Mouse (Mus musculus) myocyte (in vitro differentiated cells): Measurements from ENCODE around the gene Dyx1c1. TPM values are rescaled to one million over a fixed set of nuclear protein-coding genes. Genes with fewer than 3 reads are reported as not detected.

Experiments used
- H3K27me3 ChIP-seq: one replicate; pipeline ENCODE4 v1.6.1; 2011; ENCODE audit not compliant: control insufficient read depth, insufficient read depth, insufficient read length
- H3K36me3 ChIP-seq: one replicate; pipeline ENCODE4 v1.6.1; 2011; ENCODE audit not compliant: control insufficient read depth, insufficient read depth
- H3K4me2 ChIP-seq: one replicate; pipeline ENCODE4 v1.6.1; 2011; ENCODE audit warnings: low read depth, control low read depth
- H3K4me3 ChIP-seq: one replicate; pipeline ENCODE4 v1.5.1; 2011; ENCODE audit warnings: mild to moderate bottlenecking, control low read depth, moderate library complexity
- H3K79me2 ChIP-seq: one replicate; pipeline ENCODE4 v1.6.1; 2011; ENCODE audit not compliant: control insufficient read depth, insufficient read depth
- H3ac ChIP-seq: one replicate; pipeline ENCODE4 v1.6.1; 2011; ENCODE audit not compliant: control insufficient read depth, insufficient read length
- CEBPB ChIP-seq: IDR thresholded peaks from 2 replicates; pipeline ENCODE4 v1.6.1; 2011; ENCODE audit warnings: mild to moderate bottlenecking, moderate library complexity; ENCODE audit not compliant: poor library complexity, insufficient read depth, severe bottlenecking
- E2F4 ChIP-seq: IDR thresholded peaks from one replicate; pipeline ENCODE4 v1.6.1; 2011; ENCODE audit warnings: mild to moderate bottlenecking, control low read depth, moderate library complexity; ENCODE audit not compliant: insufficient read depth
- MAX ChIP-seq: IDR thresholded peaks from one replicate; pipeline ENCODE4 v1.6.1; 2011; ENCODE audit warnings: low read depth, mild to moderate bottlenecking, control low read depth
- MYOD1 ChIP-seq, 3 experiments: IDR thresholded peaks; one replicate each; pipeline ENCODE4 v1.6.1; 2011; ENCODE audit warnings: control low read depth in 2 of 3, low read depth in 2 of 3, mild to moderate bottlenecking in 2 of 3, moderate library complexity in 1 of 3; ENCODE audit not compliant: insufficient read length in 2 of 3, control insufficient read depth in 1 of 3
- MYOG ChIP-seq, 3 experiments: IDR thresholded peaks; one replicate each; pipeline ENCODE4 v1.6.1; 2011; ENCODE audit warnings: control low read depth in 2 of 3, low read depth in 2 of 3, mild to moderate bottlenecking in 2 of 3; ENCODE audit not compliant: insufficient read length in 2 of 3, control insufficient read depth in 1 of 3, insufficient read depth in 1 of 3
- POLR2A ChIP-seq: IDR thresholded peaks from one replicate; pipeline ENCODE4 v1.6.1; 2011; ENCODE audit warnings: low read depth, mild to moderate bottlenecking, control low read depth, moderate library complexity; ENCODE audit not compliant: insufficient read length
- POLR2AphosphoS2 ChIP-seq: IDR thresholded peaks from one replicate; pipeline ENCODE4 v1.6.1; 2011; ENCODE audit warnings: low read depth, control low read depth; ENCODE audit not compliant: insufficient read length
- REST ChIP-seq: IDR thresholded peaks from one replicate; pipeline ENCODE4 v1.6.1; 2011; ENCODE audit warnings: mild to moderate bottlenecking, control low read depth, moderate library complexity; ENCODE audit not compliant: insufficient read depth, insufficient read length
- SRF ChIP-seq: IDR thresholded peaks from one replicate; pipeline ENCODE4 v1.6.1; 2011; ENCODE audit warnings: low read depth; ENCODE audit not compliant: control insufficient read depth, insufficient read length
- TCF12 ChIP-seq: IDR thresholded peaks from one replicate; pipeline ENCODE4 v1.6.1; 2011; ENCODE audit warnings: mild to moderate bottlenecking, control low read depth; ENCODE audit not compliant: poor library complexity, insufficient read depth, severe bottlenecking
- TCF3 ChIP-seq: IDR thresholded peaks from one replicate; pipeline ENCODE4 v1.6.1; 2011; ENCODE audit warnings: low read depth, control low read depth; ENCODE audit not compliant: insufficient read length
- USF1 ChIP-seq: IDR thresholded peaks from one replicate; pipeline ENCODE4 v1.6.1; 2011; ENCODE audit warnings: low read depth, mild to moderate bottlenecking, control low read depth, moderate library complexity
- polyA plus RNA-seq: library from polyadenylated mRNA; unstranded; fragments of >200 nt; fragmentation: generic; extraction: Trizol; gene quantifications from one replicate; pipeline ENCODE4 v1.2.1, GENCODE M21; 2012; ENCODE audit warnings: missing spikeins

The Dyx1c1 gene
- polyA plus RNA-seq, 1 experiment, result not detected

GRCm38 (mm10) chr9:72954746-72955145 lies 3.8 kb upstream of the Dyx1c1 start:
- H3K79me2 ChIP-seq, result no peaks in the 10 kb centered on the region
- H3K4me2 ChIP-seq, result no peak overlapping the region
- peaks cover 7% of the 10 kb centered on the region for H3K27me3 ChIP-seq
- no peaks in the 10 kb centered on the region for H3K36me3 ChIP-seq
- TF ChIP-seq SRF, result no peak
- TF ChIP-seq MYOD1 (IDR thresholded peaks at IDR 0.05; ENCODE audit: control insufficient read depth in 1 of 3, insufficient read length in 2 of 3, low read depth in 2 of 3), result no peak
- TF ChIP-seq TCF12, result no peak
- no peak for TF ChIP-seq MYOG (IDR thresholded peaks at IDR 0.05; ENCODE audit: control insufficient read depth in 1 of 3, insufficient read depth in 1 of 3, insufficient read length in 2 of 3, low read depth in 2 of 3)
- no peak for TF ChIP-seq MAX
- TF ChIP-seq CEBPB, result no peak
- TF ChIP-seq USF1, result no peak
- no peak for TF ChIP-seq TCF3
- no peak for TF ChIP-seq REST
- no peak for TF ChIP-seq POLR2A
- TF ChIP-seq POLR2AphosphoS2, result no peak
- TF ChIP-seq E2F4, result no peak
- H3K4me3 ChIP-seq, result no peak overlapping the region
- no peak overlapping the region for H3ac ChIP-seq

- Histone ChIP-seq H3K4me2 (no peak overlapping the region), H3K36me3 (no peaks in the 10 kb centered on the region), H3K4me3 (no peak overlapping the region), H3K27me3 (peaks cover 5% of the 10 kb centered on the region), H3K79me2 (no peaks in the 10 kb centered on the region), H3ac (no peak overlapping the region)
- TF ChIP-seq CEBPB (no peak), TCF12 (no peak), MYOG (IDR thresholded peaks at IDR 0.05; ENCODE audit: control insufficient read depth in 1 of 3, insufficient read depth in 1 of 3, insufficient read length in 2 of 3, low read depth in 2 of 3) (no peak), POLR2AphosphoS2 (no peak), SRF (no peak), REST (no peak), USF1 (no peak)
These were observed 3.0 kb upstream of the Dyx1c1 start for GRCm38 (mm10) chr9:72955546-72955945.

GRCm38 (mm10) chr9:72961346-72961745 lies 2.8 kb downstream of the Dyx1c1 start:
- Histone ChIP-seq H3K36me3 (no peaks in the 10 kb centered on the region), H3K4me2 (peak overlapping the region; percentile 42), H3K27me3 (peaks cover 6% of the 10 kb centered on the region), H3ac (no peak overlapping the region), H3K79me2 (no peaks in the 10 kb centered on the region), H3K4me3 (no peak overlapping the region)
- TF ChIP-seq MYOG (IDR thresholded peaks at IDR 0.05; ENCODE audit: control insufficient read depth in 1 of 3, insufficient read depth in 1 of 3, insufficient read length in 2 of 3, low read depth in 2 of 3), result no peak
- TF ChIP-seq E2F4, result no peak
- TF ChIP-seq CEBPB, result no peak
- no peak for TF ChIP-seq SRF
- no peak for TF ChIP-seq USF1

- peaks cover 6% of the 10 kb centered on the region for H3K27me3 ChIP-seq
- H3ac ChIP-seq, result no peak overlapping the region
- H3K36me3 ChIP-seq, result no peaks in the 10 kb centered on the region
- no peaks in the 10 kb centered on the region for H3K79me2 ChIP-seq
- no peak for TF ChIP-seq SRF
- TF ChIP-seq POLR2AphosphoS2, result no peak
- no peak for TF ChIP-seq CEBPB
- TF ChIP-seq REST, result no peak
- no peak for TF ChIP-seq MYOG (IDR thresholded peaks at IDR 0.05; ENCODE audit: control insufficient read depth in 1 of 3, insufficient read depth in 1 of 3, insufficient read length in 2 of 3, low read depth in 2 of 3)
- TF ChIP-seq TCF12, result no peak
- TF ChIP-seq USF1, result no peak
- no peak for TF ChIP-seq TCF3
- TF ChIP-seq E2F4, result no peak
- H3K4me3 ChIP-seq, result no peak overlapping the region
- peak overlapping the region; percentile 42 for H3K4me2 ChIP-seq
These were observed 3.4 kb downstream of the Dyx1c1 start for GRCm38 (mm10) chr9:72961959-72962358.

- H3ac ChIP-seq, result no peak overlapping the region
- H3K36me3 ChIP-seq, result no peaks in the 10 kb centered on the region
- H3K4me2 ChIP-seq, result no peak overlapping the region
- H3K27me3 ChIP-seq, result peaks cover 10% of the 10 kb centered on the region
- no peak overlapping the region for H3K4me3 ChIP-seq
- H3K79me2 ChIP-seq, result no peaks in the 10 kb centered on the region
- TF ChIP-seq POLR2AphosphoS2 (no peak), E2F4 (no peak), MAX (no peak), MYOG (IDR thresholded peaks at IDR 0.05; ENCODE audit: control insufficient read depth in 1 of 3, insufficient read depth in 1 of 3, insufficient read length in 2 of 3, low read depth in 2 of 3) (no peak), TCF3 (no peak), MYOD1 (IDR thresholded peaks at IDR 0.05; ENCODE audit: control insufficient read depth in 1 of 3, insufficient read length in 2 of 3, low read depth in 2 of 3) (no peak), CEBPB (no peak), POLR2A (no peak), USF1 (no peak), REST (no peak)
These were observed 9.9 kb downstream of the Dyx1c1 start for GRCm38 (mm10) chr9:72968349-72969061.
